Mouse (Mus musculus) liver, embryonic 13.5 days (tissue): ENCODE measurements at regions not wholly inside any gene's neighbourhood (a gene's known extent, or its start where the extent isn't known, plus 50 kb on each side); places are given as distances from the start of the nearest gene placed in this dataset.

ENCODE experiments used
- ATAC-seq: fragments of 200-750 bp; cut with Nextera tagmentation; 2 replicates; pipeline ENCODE4 v1.8.0; 2017; ENCODE audit warnings: low read depth, mild to moderate bottlenecking, moderate number of reproducible peaks, moderate library complexity
- DNase-seq: peaks from one replicate; pipeline ENCODE4 v3.0.0; 2022
- H3K27ac ChIP-seq: fragments of 300-500 bp; sonication (generic); 2 replicates; pipeline ENCODE4 v1.5.1; 2015; ENCODE audit warnings: moderate library complexity, mild to moderate bottlenecking, inconsistent platforms
- H3K27me3 ChIP-seq: fragments of 300-500 bp; sonication (generic); 2 replicates; pipeline ENCODE4 v1.6.1; 2015; ENCODE audit warnings: mild to moderate bottlenecking, inconsistent platforms
- H3K36me3 ChIP-seq: fragments of 300-500 bp; sonication (generic); 2 replicates; pipeline ENCODE4 v1.6.1; 2015; ENCODE audit warnings: mild to moderate bottlenecking, inconsistent platforms
- H3K4me1 ChIP-seq: fragments of 300-500 bp; sonication (generic); replicated peaks from 2 replicates; pipeline ENCODE4 v1.6.1; 2015; ENCODE audit warnings: inconsistent platforms
- H3K4me2 ChIP-seq: fragments of 300-500 bp; sonication (generic); 2 replicates; pipeline ENCODE4 v1.6.1; 2015; ENCODE audit warnings: inconsistent platforms, mild to moderate bottlenecking, moderate library complexity
- H3K4me3 ChIP-seq: fragments of 300-500 bp; sonication (generic); replicated peaks from 2 replicates; pipeline ENCODE4 v1.5.1; 2015; ENCODE audit warnings: mild to moderate bottlenecking, inconsistent platforms
- H3K9ac ChIP-seq: fragments of 300-500 bp; sonication (generic); 2 replicates; pipeline ENCODE4 v1.6.1; 2015; ENCODE audit warnings: mild to moderate bottlenecking, inconsistent platforms
- H3K9me3 ChIP-seq: fragments of 300-500 bp; sonication (generic); replicated peaks from 2 replicates; pipeline ENCODE4 v1.6.1; 2016; ENCODE audit warnings: inconsistent platforms
- WGBS: fragments of 180-500 bp; shearing (Covaris S2); methylation state at CpG from one replicate; pipeline ENCODE4 v1.1.7; 2015; ENCODE audit not compliant: insufficient replicate concordance; 5-methylcytosine and 5-hydroxymethylcytosine counted together

DNA sequence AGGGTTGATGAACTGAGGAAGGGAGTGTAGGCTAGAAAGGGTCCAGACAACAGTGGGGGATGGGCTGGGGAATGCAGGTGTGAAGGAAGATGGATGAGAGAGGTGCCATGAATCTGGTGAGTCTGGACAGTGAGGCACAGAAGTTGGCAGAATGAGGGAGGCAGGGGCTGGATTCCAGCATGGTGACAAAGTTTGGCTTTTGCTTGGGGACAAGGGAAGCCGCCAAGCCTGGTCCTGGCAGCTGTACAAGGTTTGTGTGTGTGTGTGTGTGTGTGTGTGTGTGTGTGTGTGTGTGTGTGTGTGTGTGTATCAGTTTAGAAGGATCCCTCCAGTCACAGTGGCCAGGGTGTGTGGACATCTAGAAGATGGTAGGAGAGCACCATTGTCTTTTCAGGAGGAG is 270.4 kb downstream of the Rps24 start:
- WGBS: 47% methylated on average over 1 of the region's 1 CpGs
- no peak for DNase-seq
- no peak overlapping the region for H3K4me3 ChIP-seq
- no peaks in the 10 kb centered on the region for H3K36me3 ChIP-seq
- H3K27me3 ChIP-seq: no peaks in the 10 kb centered on the region
- no peaks in the 10 kb centered on the region for H3K4me1 ChIP-seq
- H3K9me3 ChIP-seq: no peaks in the 10 kb centered on the region
- H3K9ac ChIP-seq: no peak overlapping the region
- no peak for ATAC-seq
- no peak overlapping the region for H3K27ac ChIP-seq
- no peak overlapping the region for H3K4me2 ChIP-seq

DNA sequence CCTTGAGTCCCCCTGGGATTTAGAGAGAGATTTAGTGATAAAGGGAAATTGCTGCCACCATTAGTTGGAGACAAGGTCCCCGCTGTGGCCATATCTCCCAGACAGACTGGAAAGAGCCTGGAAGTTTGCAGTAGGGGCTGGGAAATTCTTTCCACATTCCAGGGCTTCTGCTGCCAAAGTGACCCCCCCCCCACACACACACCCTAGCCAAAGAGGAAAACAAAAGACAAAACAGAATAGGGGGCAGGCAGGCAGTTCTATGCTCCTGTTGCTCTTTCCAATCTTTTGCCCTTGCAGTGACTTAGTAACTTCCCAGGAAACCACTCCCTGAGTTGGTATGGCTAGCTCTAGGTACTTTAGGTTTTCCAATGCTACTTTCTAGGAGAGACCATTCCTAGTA is 270.9 kb downstream of the Rps24 start:
- H3K4me1 ChIP-seq: no peaks in the 10 kb centered on the region
- WGBS: 37% methylated on average over 1 of the region's 1 CpGs
- no peak overlapping the region for H3K9ac ChIP-seq
- no peak for DNase-seq
- no peaks in the 10 kb centered on the region for H3K9me3 ChIP-seq
- H3K4me3 ChIP-seq: no peak overlapping the region
- H3K4me2 ChIP-seq: no peak overlapping the region
- no peak overlapping the region for H3K27ac ChIP-seq
- no peaks in the 10 kb centered on the region for H3K36me3 ChIP-seq
- H3K27me3 ChIP-seq: no peaks in the 10 kb centered on the region
- no peak for ATAC-seq

DNA sequence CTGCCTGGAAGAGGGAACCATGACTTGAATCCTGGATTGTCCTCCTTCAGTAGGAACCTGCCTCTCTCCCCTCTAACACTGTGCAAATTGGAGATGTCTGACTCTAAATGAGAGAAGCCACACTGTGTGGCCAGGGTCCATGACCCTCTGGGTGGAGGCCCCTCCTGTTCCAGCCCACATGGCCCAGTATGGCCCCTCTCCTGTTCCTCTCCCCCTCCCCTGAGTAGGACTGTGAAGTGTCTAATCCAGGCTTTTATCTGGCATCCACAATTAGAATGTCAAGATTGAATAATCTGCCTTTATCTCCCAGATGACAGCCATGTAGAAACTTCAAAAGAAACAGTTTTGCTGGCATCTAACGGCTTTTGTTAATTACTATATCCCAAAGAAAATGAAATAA is 274.0 kb downstream of the Rps24 start:
- H3K9ac ChIP-seq: no peak overlapping the region
- ATAC-seq: no peak
- H3K27ac ChIP-seq: no peak overlapping the region

DNA sequence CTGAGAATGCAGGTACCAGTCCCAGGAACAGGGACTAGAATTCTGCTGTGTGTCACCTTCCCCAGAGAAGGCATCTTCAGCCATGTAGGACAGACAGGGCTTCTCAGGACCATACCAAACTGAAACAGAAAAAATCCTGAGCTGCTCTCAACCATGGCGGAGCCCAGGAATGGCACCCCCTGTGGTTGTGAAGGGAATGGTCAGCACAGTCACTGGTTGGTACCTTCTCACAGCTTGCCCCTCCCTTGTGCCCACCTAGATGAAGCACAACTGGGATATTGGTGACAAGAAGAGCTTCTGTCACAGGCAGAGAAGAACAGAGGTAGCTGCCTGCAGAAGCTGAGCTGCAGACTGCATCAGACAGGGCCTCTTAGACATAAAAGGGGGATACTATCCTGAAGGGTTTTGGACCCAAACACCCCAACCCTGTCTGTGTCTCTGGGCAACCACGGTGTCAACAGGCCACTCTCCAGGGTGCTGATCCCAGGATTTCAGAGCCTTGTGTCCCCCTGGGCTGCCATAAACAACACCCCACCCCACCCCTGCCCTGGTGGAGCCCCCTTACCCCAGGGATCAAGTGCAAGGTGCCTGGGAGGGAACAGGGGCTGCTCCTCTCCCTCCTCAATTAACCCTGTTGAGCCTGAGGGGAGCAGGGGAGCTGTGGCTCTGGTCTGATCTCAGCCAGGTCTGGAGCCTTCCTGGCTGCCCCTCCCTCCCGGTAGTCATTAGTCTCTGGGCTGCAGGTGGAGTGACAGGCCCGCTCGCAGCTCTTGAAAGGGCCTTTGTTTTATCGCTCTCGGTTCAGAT is 275.7 kb downstream of the Rps24 start:
- Histone ChIP-seq H3K27me3 (no peaks in the 10 kb centered on the region), H3K4me1 (no peaks in the 10 kb centered on the region), H3K36me3 (no peaks in the 10 kb centered on the region), H3K9ac (no peak overlapping the region), H3K4me3 (no peak overlapping the region), H3K27ac (no peak overlapping the region), H3K9me3 (no peaks in the 10 kb centered on the region), H3K4me2 (no peak overlapping the region)
- ATAC-seq (no peak), DNase-seq (no peak)
- WGBS: 20% methylated on average over 7 of the region's 7 CpGs

More for the DNA sequence above, 274.0 kb downstream of the Rps24 start:
- Histone ChIP-seq H3K36me3 (no peaks in the 10 kb centered on the region), H3K4me2 (no peak overlapping the region), H3K4me1 (no peaks in the 10 kb centered on the region), H3K4me3 (no peak overlapping the region), H3K27me3 (no peaks in the 10 kb centered on the region), H3K9me3 (no peaks in the 10 kb centered on the region)
- DNase-seq: no peak
- 65% methylated on average over 1 of the region's 1 CpGs for WGBS

DNA sequence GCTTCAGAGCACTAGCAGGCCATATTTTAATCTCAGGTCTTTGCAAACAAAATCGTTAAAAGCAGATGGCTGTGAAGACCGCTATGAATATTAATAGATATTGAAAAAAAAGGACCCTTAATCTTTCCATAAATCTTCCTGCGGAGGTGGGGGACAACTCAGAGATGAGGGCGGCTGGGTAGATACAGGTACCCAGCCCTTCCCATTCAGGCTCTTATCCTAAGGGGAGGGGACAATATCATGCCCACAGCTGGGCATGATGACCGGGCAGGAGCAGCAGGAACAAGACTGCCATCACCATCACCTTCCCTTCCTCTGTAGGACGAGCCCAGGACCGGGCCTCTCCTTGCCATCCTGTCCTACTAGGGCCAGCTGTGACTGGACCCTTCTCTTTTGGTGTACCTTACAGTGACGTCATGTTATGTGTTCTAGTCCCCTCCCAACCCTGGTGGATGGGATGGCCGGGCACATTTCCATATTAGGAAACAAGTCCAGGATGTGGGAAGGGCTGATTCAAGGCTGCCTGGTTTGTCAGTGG is 276.4 kb downstream of the Rps24 start:
- Histone ChIP-seq H3K9me3 (no peaks in the 10 kb centered on the region), H3K9ac (no peak overlapping the region), H3K36me3 (no peaks in the 10 kb centered on the region), H3K27ac (no peak overlapping the region), H3K4me1 (no peaks in the 10 kb centered on the region), H3K4me2 (no peak overlapping the region), H3K27me3 (no peaks in the 10 kb centered on the region), H3K4me3 (no peak overlapping the region)
- ATAC-seq (no peak), DNase-seq (no peak)
- WGBS: 43% methylated on average over 9 of the region's 9 CpGs

DNA sequence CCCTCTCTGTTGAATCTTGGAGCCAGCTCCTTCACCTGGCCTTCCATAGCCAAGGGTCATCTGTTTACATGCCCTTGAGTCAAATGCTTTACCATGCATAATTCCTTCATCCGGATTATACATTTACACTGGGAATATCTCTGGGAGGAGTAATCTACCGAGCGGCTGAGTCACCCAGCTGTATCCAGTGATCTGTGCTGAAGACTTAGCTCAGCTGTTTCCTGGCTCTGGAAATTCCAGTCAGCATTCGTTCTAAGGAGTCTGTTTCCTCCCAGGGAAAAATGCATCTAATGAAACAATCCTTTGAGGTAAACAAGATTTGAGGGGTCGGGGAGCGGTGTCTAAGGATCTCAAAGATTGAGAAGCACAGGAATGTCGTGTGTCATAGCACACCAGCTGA is 276.9 kb downstream of the Rps24 start:
- Histone ChIP-seq H3K4me3 (no peak overlapping the region), H3K4me1 (no peaks in the 10 kb centered on the region), H3K27ac (no peak overlapping the region), H3K36me3 (no peaks in the 10 kb centered on the region), H3K9ac (no peak overlapping the region), H3K9me3 (no peaks in the 10 kb centered on the region), H3K4me2 (no peak overlapping the region), H3K27me3 (no peaks in the 10 kb centered on the region)
- DNase-seq (no peak), ATAC-seq (no peak)
- WGBS: 48% methylated on average over 7 of the region's 7 CpGs

DNA sequence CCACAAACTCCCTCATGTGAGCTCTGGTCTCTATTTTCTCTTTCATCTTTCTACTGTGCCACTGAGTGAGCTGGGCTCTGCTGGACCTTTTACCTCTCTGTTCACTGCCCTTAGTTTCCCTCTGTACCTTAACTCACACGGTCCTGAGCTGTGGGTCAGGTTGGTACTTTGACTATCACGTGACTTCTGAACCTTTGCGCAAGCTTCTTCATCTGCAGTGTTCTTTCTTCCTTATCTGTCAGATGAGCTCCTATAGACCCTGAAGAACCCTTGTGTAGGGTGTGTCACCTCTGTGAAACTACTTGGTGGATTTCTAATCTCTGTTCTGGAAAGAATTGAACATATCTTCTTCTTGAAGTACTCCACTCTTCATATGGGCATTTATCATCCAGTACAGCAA is 279.3 kb downstream of the Rps24 start:
- no peaks in the 10 kb centered on the region for H3K4me1 ChIP-seq
- no peak for DNase-seq
- H3K27ac ChIP-seq: no peak overlapping the region
- no peaks in the 10 kb centered on the region for H3K27me3 ChIP-seq
- no peak for ATAC-seq
- H3K9me3 ChIP-seq: no peaks in the 10 kb centered on the region
- H3K4me2 ChIP-seq: no peak overlapping the region
- H3K4me3 ChIP-seq: no peak overlapping the region
- WGBS: 58% methylated on average over 3 of the region's 3 CpGs
- H3K36me3 ChIP-seq: no peaks in the 10 kb centered on the region
- H3K9ac ChIP-seq: no peak overlapping the region

DNA sequence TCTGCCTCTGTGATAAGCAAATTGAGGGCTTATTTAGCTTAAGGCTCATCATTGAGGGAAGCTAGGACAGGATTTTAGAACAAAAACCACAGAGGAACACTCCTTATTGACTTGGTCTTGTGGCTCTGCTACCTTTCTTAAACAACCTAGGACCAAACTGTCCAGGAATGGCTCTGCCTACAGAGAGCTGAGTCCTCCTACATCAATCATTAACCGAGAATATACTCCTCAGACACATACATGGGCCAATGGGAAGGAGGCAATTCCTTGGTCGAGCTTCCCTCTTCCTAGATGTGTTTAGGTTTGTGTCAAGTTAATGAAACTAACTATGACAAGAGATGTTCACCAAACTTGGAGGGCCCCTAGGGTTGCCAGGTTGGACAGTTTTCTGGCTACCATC is 279.8 kb downstream of the Rps24 start:
- no peak overlapping the region for H3K9ac ChIP-seq

DNA sequence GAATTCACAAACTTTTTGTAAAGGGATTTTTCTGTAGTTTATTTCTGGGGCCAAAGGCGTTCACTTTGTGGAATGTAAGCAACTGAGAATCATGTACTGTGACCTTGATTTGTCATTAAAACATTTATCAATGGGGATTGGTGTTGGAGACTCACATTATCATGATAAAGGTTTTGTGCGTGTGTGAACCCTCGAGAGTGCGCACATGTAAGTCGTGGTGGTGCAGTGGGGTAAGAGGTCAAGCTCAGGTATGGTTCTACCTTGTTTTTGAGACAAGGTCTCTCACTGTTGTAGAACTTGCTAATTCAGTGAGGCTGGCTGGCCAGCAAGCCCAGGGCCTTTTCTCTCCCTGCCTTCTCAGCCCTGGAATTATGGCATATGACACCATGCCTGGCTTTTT is 280.4 kb downstream of the Rps24 start:
- DNase-seq (no peak), ATAC-seq (no peak)
- H3K27ac ChIP-seq: no peak overlapping the region
- H3K4me3 ChIP-seq: no peak overlapping the region
- H3K4me1 ChIP-seq: no peaks in the 10 kb centered on the region
- WGBS: 59% methylated on average over 5 of the region's 5 CpGs
- H3K4me2 ChIP-seq: no peak overlapping the region
- no peaks in the 10 kb centered on the region for H3K9me3 ChIP-seq
- no peaks in the 10 kb centered on the region for H3K27me3 ChIP-seq
- H3K9ac ChIP-seq: no peak overlapping the region
- H3K36me3 ChIP-seq: no peaks in the 10 kb centered on the region

More for the DNA sequence above, 279.8 kb downstream of the Rps24 start:
- Histone ChIP-seq H3K4me2 (no peak overlapping the region), H3K36me3 (no peaks in the 10 kb centered on the region), H3K4me1 (no peaks in the 10 kb centered on the region), H3K9me3 (no peaks in the 10 kb centered on the region), H3K27ac (no peak overlapping the region), H3K27me3 (no peaks in the 10 kb centered on the region), H3K4me3 (no peak overlapping the region)
- ATAC-seq (no peak), DNase-seq (no peak)
- WGBS: 39% methylated on average over 2 of the region's 2 CpGs

DNA sequence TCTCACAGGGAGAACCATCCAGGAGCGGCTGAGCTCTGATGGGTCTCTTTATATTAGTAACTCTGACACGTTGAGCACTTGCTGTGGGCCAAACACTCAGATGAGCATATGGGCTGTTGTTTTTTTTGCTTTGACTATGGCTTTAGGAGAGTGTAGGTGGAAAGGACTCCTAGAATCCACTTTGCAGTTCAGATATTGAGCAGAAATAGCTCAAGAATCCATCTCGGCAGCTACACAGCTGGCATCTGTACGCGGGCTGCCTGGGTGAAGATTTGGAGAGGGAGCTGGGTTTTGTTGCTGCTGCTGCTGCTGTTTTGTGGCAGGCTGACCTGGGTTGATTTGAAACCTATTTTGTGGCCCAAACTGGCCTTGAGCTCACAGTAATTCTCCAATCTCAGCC is 281.0 kb downstream of the Rps24 start:
- Histone ChIP-seq H3K27me3 (no peaks in the 10 kb centered on the region), H3K4me3 (no peak overlapping the region), H3K9ac (no peak overlapping the region), H3K9me3 (no peaks in the 10 kb centered on the region), H3K4me2 (no peak overlapping the region), H3K27ac (no peak overlapping the region), H3K36me3 (no peaks in the 10 kb centered on the region), H3K4me1 (no peaks in the 10 kb centered on the region)
- no peak for ATAC-seq
- WGBS: 72% methylated on average over 5 of the region's 5 CpGs
- DNase-seq: no peak

DNA sequence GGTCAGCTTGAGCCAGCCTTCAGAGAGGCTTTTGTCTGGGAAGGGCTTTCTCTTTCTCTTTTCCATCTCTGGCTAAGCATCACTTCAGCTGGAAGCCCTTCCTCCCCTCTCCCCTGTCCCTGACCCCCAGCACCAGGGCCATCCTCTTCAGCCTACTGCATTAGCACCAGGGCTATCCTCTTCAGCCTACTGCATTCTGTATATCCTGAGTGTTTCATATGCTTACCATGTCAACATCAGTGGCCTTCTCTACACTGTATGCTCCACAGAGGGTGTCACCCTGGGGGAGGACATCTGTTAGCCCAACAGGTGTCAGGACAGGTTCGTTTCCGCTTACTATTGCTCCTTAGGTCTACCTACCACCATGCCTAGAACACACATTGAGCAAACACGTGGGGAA is 282.5 kb downstream of the Rps24 start:
- no peak overlapping the region for H3K4me3 ChIP-seq
- no peaks in the 10 kb centered on the region for H3K36me3 ChIP-seq
- H3K4me1 ChIP-seq: no peaks in the 10 kb centered on the region
- no peak overlapping the region for H3K27ac ChIP-seq
- H3K27me3 ChIP-seq: no peaks in the 10 kb centered on the region
- no peak for DNase-seq
- no peak overlapping the region for H3K9ac ChIP-seq
- no peak for ATAC-seq
- 44% methylated on average over 3 of the region's 3 CpGs for WGBS
- H3K4me2 ChIP-seq: no peak overlapping the region
- H3K9me3 ChIP-seq: no peaks in the 10 kb centered on the region
